12 mouse cellular contexts compared by ENCODE assay signal in genomic region chr9:14532283-14532682, GRCm38 (mm10). TPM values are rescaled to one million over a fixed set of nuclear protein-coding genes. Genes with fewer than 3 reads are reported as not detected.
DNase-seq lines count a peak whose midpoint lies in the region; ATAC-seq lines count a peak whose summit lies in the region.
"Had no signal": no experiment of that assay in that cellular context is flagged by ENCODE, and none has a peak within 500 bp of the region (broad histone marks: within the 10 kb centered on the region; RNA-seq: fewer than 3 reads in every experiment).

No protein-coding gene starts in this region.

- no peak overlapping the region for H3K4me3 ChIP-seq in hindbrain, embryonic 11.5 days (ENCODE audit: low read depth, low read length)
- no peak overlapping the region for H3K4me3 ChIP-seq in midbrain, embryonic 14.5 days (replicated peaks; ENCODE audit: low read depth, low read length)

- ATAC-seq in hindbrain, embryonic 11.5 days (ENCODE audit: low FRiP score) = peak; percentile 79
- ATAC-seq in midbrain, embryonic 14.5 days (ENCODE audit: low FRiP score, low TSS enrichment) = peak; percentile 66; the same call in 1 of the 2 replicates

- no peaks in the 10 kb centered on the region for H3K27me3 ChIP-seq in hindbrain, embryonic 11.5 days (ENCODE audit: control insufficient read depth, insufficient read depth, low read length)
- no peaks in the 10 kb centered on the region for H3K27me3 ChIP-seq in midbrain, embryonic 14.5 days (ENCODE audit: control insufficient read depth, insufficient read depth, low read length)
- H3K27me3 ChIP-seq: CH12.LX had no signal

- H3K9ac ChIP-seq in hindbrain, embryonic 11.5 days (ENCODE audit: low read depth, low read length) = no peak overlapping the region
- no peak overlapping the region for H3K9ac ChIP-seq in midbrain, embryonic 14.5 days (replicated peaks; ENCODE audit: low read length)

- no peak overlapping the region; the same call in 1 of the 2 replicates for H3K4me2 ChIP-seq in hindbrain, embryonic 11.5 days (replicated peaks; ENCODE audit: low read depth, low read length)
- no peak overlapping the region for H3K4me2 ChIP-seq in midbrain, embryonic 14.5 days (ENCODE audit: low read length)

- H3K4me1 ChIP-seq in hindbrain, embryonic 11.5 days (replicated peaks; ENCODE audit: control insufficient read depth, insufficient read depth, low read length) = 0 out of 2 replicates have a peak, but pooled peaks cover 2% of the 10 kb centered on the region
- H3K4me1 ChIP-seq in midbrain, embryonic 14.5 days (ENCODE audit: control insufficient read depth, insufficient read depth, low read length) = no peaks in the 10 kb centered on the region

- no peaks in the 10 kb centered on the region for H3K9me3 ChIP-seq in hindbrain, embryonic 11.5 days (ENCODE audit: control insufficient read depth, low read length)
- no peaks in the 10 kb centered on the region for H3K9me3 ChIP-seq in midbrain, embryonic 14.5 days (ENCODE audit: control insufficient read depth, low read length)

- no peak overlapping the region for H3K27ac ChIP-seq in hindbrain, embryonic 11.5 days (ENCODE audit: low read depth, low read length)
- no peak overlapping the region for H3K27ac ChIP-seq in midbrain, embryonic 14.5 days (replicated peaks; ENCODE audit: low read depth, low read length)
- H3K27ac ChIP-seq: kidney, postnatal 0 days had no signal

- DNase-seq in NIH3T3 (ENCODE audit: low read depth) = peak; percentile 46
- DNase-seq in embryo, embryonic 11 days = peak; percentile 44
- peak; percentile 52 for DNase-seq in hindbrain, embryonic 11.5 days (ENCODE audit: low spot score)
- DNase-seq in midbrain, embryonic 14.5 days = peak; percentile 39
- DNase-seq in kidney, adult 11 months = no peak
- no peak for DNase-seq in adrenal gland, postnatal 10 days
- no peak for DNase-seq in kidney, postnatal 10 days
- DNase-seq: heart, adult 11 months; lung, adult 2 months; thymus, adult 18-20 months had no signal

- 18% methylated on average over 3 of the region's 3 CpGs for WGBS in hindbrain, embryonic 11.5 days
- WGBS in midbrain, embryonic 14.5 days = 3% methylated on average over 3 of the region's 3 CpGs

- no peaks in the 10 kb centered on the region for H3K36me3 ChIP-seq in hindbrain, embryonic 11.5 days (ENCODE audit: control insufficient read depth, insufficient read depth, low read length)
- no peaks in the 10 kb centered on the region for H3K36me3 ChIP-seq in midbrain, embryonic 14.5 days (ENCODE audit: control insufficient read depth, insufficient read depth, low read length)

RNA-seq across cellular contexts. Expression of gene Cwc15, which starts 31.9 kb away (rescaled TPM):
- polyA plus RNA-seq in hindbrain, embryonic 11.5 days (2014; fragmentation: Nextera tagmentation; extraction: Ambion mirVana) = 212 and 221 TPM in 2 replicates
- 150 and 154 TPM in 2 replicates for polyA plus RNA-seq in midbrain, embryonic 14.5 days (2014; fragmentation: Nextera tagmentation; extraction: Ambion mirVana)
- total RNA-seq in adrenal gland, postnatal 10 days (2021) = 100 to 1,000 TPM in 1 of 2 experiments, 10 to 100 TPM in 1; 95.7 to 105 TPM

RNA-seq across cellular contexts. Expression of gene Kdm4d, which starts 32.0 kb away (rescaled TPM):
- 0.15 and 0.22 TPM in 2 replicates for polyA plus RNA-seq in hindbrain, embryonic 11.5 days (2014; fragmentation: Nextera tagmentation; extraction: Ambion mirVana)
- polyA plus RNA-seq in midbrain, embryonic 14.5 days (2014; fragmentation: Nextera tagmentation; extraction: Ambion mirVana) = 0.45 and 0.98 TPM in 2 replicates
- under 1 TPM; 0.33 to 0.42 TPM for total RNA-seq in adrenal gland, postnatal 10 days (2021)

Comparison
In these comparisons a context has a peak if more than half of its experiments do, and no peak if none do; other contexts are left out.
1. DNase-seq: peak in NIH3T3 (single experiment), embryo, embryonic 11 days (single experiment), hindbrain, embryonic 11.5 days (single experiment) and midbrain, embryonic 14.5 days (single experiment); none in kidney, adult 11 months (single experiment), adrenal gland, postnatal 10 days (single experiment) and kidney, postnatal 10 days (single experiment).